Mouse (Mus musculus) ZHBTc4 (cell line): ENCODE measurements around the gene Olfr402.

ENCODE experiments used
- DNase-seq: peaks from one replicate; pipeline ENCODE4 v3.0.0-alpha.2; 2011; ENCODE audit warnings: low read depth, low spot score

Olfr402 gene

GRCm38 (mm10) chr11:74153229-74153628 lies at the start of gene Olfr402:
Gene Olfr402, plus strand, starts transcription at chr11:74153529.
- DNase-seq: no peak

- DNase-seq: peak; percentile 76
These were observed 48.3 kb upstream of the Olfr402 start for GRCm38 (mm10) chr11:74105066-74105465.

DNA sequence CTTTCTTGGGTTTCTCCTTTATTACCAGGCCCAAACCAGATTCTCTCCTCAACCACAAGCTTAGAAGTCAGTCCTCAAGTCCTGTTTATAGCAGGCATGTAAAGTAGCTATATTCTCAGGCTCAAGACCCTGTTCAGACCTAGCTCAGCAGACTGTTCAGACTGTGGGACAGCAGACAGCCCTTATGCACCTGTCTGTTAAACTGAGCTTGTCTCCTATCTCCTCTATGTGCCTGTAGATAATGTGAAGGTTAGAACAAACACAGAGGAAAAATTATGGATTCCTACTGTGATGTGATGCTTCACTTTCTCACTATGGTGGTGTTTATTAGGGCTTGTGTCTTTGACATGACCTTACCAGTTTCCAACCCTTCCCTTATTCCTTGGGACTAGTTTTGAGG lies 39.9 kb upstream of the Olfr402 start, which contains the start of gene Olfr401:
TSS of gene Olfr401 (plus strand) at position 301 of the 400 bp plus-strand sequence.
- no peak for DNase-seq

DNA sequence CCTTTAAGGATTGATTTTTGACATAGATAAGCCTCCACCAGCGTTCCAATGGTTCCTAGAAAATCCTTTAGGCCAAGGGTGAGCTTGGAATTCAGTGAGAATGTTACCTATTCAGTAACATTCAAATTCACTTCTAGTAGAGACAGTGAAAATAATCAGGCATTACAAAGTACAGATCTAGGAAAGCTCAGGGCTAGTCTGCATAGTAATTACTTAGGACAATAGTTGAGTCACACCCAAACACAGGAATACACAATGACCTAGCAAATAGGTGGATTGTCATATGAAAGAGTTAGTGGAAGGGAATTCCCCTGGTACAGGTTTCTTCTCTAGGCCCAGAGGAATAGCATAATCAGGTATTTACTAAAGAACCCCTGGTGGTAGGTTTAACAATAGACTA lies 13.3 kb upstream of the Olfr402 start:
- DNase-seq: peak; percentile 60

DNA sequence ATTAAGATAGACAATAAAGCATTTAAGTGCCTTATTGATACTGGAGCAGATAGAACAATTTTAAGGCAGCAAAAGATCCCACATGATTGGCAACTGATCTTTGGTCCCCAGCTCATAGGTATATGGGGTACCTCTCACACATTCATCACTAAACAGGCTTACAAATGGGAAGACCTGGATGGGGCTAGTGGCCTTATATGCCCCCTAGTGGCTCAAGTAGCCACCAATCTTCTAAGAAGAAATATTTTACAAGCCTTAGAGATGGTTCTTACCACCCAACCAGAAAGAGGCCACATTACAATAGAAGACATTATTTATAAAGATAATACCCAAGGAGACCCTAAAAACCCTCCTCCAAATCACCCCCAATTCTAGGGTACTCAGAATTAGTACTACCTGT lies 7.5 kb upstream of the Olfr402 start:
- DNase-seq: no peak

DNA sequence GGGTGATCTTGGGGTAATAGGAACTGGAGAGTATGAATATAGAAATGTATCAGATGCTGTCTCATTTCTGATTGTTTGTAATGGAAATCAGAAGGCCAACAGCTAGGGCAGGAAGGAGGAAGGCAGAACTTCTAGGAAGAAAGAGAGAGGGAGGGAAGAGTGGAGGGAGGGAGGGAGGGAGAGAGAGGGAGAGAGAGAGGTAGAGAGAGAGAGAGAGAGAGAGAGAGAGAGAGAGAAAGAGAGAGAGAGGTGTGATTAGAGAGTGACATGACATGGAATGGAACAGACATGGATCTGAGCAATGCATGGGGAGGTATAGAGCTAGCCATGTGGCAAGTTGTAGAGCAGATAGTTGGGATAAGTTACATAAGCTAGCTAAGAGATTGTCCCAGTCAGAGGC lies 15.4 kb downstream of the Olfr402 start:
- DNase-seq: no peak

- DNase-seq: no peak
These were observed 29.8 kb downstream of the Olfr402 start for GRCm38 (mm10) chr11:74183168-74183567.

GRCm38 (mm10) chr11:74183745-74184144 lies 30.4 kb downstream of the Olfr402 start:
- DNase-seq: no peak

GRCm38 (mm10) chr11:74185949-74186348 lies 32.6 kb downstream of the Olfr402 start, which contains the start of gene Olfr403:
Gene Olfr403, plus strand, starts transcription at chr11:74186249.
- DNase-seq: no peak
